Mouse (Mus musculus): Measurements from ENCODE around the gene Scg2.

Gene Scg2

DNA sequence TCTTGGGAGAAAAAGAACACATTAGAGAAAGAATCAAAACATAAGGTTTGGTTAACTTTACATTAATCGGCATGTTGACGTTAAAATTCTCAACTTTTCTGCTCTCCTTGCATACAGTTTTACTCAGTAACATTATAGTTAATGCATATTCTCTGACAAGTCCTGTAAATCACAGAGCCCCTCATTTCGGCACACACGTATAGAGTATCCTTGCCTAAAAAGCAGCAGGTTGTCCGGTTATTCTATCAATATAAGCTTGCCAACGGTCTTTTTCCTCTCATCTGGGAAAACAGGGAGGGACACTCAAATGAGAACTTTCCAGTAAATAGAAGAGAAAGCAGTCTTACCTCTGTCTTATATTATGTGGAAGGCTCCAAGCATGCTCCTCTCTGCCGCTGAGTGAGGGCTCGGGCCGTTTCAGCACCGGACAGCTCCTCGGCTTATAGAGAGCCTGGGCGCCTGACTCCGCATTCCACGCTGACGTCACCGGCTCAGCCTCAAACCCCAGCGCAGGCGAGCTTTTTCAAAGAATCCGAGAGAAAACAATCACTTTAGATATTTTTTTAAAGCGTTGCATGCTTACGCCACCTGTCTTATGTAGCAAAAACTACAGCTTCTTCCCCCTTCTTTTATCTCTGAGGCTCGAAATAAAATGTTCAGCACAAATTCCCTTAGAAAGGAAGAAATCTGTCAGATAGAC is at the start of gene Scg2:
Gene Scg2, minus strand, starts transcription at position 512 of the 700 bp plus-strand sequence.
- peak; percentile 25 for DNase-seq

DNA sequence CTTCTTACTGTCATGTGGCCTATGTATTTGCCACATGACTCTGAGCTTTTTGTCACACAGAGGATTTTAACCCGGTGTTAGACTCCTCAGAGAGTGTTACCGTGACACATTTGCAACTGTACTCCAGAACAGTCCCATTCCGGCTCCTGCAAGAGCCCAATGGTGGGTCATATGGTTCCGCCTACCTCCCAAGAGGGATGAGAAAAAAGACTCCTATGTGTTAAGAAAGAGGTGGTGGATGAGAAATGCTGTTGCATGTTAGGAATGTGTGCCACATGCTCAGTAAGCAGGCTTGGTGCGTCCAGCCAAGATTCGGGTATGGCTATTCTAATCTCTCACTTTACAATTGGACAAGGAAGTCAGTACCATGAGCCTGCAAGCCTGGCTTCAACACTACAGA is 45.6 kb upstream of the Scg2 start:
- DNase-seq, result no peak

- DNase-seq, result no peak
Observed at GRCm38 (mm10) chr1:79470856-79471255, 30.9 kb upstream of the Scg2 start.

GRCm38 (mm10) chr1:79469871-79470270 is 30.0 kb upstream of the Scg2 start:
- no peak for DNase-seq

DNA sequence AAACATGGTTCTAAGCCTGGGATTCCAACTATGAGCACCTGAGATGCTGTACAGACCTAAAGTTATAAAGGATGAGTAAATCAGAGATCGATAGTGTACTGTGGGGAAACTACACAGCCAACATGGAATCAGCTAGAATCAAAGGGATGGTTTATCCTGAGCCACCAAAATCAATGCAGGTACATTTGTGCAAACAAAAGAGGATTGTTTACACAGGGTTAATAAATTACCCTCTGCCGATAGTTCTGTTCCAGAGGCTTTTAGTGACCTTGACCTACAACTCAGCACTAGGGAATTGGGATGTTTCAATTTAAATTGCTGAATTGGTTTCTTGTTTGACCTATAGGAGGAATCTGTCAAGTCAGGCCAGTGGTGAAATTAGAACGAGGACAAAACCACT is 26.7 kb upstream of the Scg2 start:
- no peak for DNase-seq

- DNase-seq, result no peak
Observed at GRCm38 (mm10) chr1:79458558-79458957, 18.6 kb upstream of the Scg2 start.

DNA sequence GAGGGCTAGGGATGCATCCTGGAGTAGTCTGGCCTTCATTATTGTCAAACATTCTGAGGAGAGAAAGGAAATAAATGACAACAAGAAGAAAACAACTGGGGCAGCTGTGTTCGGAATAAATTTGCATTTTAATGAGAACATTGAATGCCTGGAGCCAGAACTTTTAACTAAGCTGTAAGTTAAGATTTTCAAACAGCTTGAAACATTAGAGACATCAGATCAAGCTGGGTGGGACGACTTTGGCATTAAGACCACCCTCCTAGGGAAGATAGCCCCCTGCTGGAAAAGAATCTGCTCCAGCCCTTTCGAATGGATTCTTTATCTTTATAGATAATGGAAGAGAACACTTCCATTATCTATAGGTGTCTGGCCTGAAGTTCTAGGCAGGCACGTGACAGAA is 14.2 kb upstream of the Scg2 start:
- no peak for DNase-seq

- no peak for DNase-seq
Observed at GRCm38 (mm10) chr1:79452339-79452738, 12.4 kb upstream of the Scg2 start.

DNA sequence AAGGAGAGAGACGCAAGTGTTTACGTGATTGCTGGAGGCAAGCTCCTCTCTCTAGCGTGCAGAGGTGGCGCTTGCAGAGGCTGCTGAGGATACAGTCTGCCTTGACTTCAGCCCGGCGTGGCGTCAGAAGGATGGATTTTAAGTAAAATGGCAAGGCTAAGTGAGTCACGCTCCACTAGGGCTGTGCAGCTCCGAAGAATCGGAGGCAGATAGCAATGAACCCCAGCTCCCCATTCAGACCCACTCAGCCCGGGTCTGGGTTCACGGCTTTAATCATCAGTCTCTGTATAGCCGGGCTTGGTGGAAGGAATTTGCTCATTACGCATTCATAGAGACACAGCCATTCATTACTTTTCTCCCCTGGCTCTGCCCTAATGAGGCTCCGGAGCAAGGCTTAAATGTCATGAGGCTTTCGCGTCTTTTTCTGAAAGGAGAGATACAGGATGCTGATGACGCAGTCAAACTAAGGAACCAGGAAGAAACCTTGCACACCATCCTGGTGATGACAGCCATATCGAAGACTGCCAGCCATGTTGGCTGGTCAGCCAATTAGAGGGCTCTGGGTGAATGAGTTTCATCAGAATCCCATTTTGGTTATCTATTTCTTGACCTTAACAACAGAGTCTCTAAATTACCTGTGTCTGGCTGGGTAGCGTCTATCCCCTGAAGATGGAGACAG is 10.6 kb upstream of the Scg2 start:
- no peak for DNase-seq

DNA sequence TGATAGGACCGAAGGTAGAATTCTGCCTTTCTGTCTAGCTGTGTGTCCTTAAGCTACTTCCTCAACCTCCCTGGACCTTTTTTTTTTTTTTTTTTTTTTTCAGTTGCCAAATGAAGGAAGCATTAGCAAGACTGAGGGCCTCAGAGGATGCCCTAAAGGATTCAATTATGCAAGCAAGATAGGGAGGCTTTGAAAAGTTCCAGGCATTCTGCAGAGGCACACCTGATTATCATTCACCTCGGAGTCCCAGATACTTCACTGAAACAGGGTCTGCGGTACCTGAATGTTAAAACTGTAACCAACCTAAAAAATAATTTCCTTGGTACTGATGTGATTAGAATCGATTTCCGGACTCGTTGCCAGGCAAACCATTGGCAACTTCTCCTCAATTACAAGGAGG is 10.0 kb upstream of the Scg2 start:
- DNase-seq, result no peak

GRCm38 (mm10) chr1:79445586-79445985 is 5.7 kb upstream of the Scg2 start:
- DNase-seq, result no peak

DNA sequence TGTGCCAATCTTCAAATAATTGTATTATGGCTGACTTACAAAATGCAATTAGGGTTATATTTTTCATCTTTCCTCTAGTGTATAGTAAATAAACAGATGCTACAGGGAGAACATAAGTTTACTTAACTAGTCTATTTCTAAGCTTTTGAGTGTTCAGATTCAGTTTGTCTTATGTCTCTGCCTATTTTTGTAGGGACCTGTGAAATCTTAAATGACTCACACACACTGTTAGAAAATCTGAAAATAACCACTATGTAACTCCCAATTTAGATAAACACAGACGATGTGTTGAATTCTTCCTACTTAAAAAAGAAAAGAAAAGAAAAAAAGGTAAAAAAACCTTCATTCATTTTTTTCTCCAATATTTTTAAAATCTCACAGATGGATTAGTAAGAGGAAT is 2.2 kb downstream of the Scg2 start:
- no peak for DNase-seq

DNA sequence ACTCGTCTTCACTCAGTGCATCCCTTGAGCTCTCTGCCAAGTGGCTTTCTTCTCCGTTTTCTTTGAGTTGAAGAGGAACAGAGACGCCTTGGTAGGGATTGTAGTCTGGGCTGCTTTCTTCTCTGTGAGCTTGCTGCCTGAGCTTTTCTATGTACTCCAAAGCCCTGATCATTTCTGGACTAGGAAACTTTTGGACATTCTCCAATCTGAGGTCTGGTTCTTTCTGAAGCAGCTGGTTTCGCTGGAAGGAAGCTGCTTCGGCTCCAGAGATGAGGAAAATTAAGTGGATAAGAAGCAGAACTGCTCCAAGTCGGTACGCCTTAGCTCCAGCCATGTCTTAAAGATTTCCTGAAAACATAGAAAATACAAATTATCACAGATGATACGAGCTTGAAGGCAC is 3.2 kb downstream of the Scg2 start:
- no peak for DNase-seq

DNA sequence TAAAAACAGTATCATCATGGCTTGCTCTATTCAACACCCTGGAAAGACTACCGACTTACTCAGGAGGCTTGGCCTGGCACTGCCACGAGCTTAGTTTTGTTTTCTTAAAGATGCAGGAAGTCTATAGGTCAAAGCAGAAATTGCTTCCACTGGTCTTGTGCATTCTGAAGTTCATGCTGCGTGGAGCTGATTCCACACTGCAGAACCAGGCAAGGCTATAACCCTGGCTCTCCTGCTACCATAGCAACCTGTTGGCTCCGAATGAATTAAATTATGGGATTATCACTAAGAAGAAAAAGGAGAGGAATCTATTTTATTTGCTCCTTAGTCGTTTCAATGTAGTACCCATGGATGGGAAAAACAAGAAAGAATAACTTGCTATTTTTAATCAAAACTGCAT is 10.9 kb downstream of the Scg2 start:
- DNase-seq, result no peak

GRCm38 (mm10) chr1:79415496-79415895 is 24.4 kb downstream of the Scg2 start:
- no peak for DNase-seq

DNA sequence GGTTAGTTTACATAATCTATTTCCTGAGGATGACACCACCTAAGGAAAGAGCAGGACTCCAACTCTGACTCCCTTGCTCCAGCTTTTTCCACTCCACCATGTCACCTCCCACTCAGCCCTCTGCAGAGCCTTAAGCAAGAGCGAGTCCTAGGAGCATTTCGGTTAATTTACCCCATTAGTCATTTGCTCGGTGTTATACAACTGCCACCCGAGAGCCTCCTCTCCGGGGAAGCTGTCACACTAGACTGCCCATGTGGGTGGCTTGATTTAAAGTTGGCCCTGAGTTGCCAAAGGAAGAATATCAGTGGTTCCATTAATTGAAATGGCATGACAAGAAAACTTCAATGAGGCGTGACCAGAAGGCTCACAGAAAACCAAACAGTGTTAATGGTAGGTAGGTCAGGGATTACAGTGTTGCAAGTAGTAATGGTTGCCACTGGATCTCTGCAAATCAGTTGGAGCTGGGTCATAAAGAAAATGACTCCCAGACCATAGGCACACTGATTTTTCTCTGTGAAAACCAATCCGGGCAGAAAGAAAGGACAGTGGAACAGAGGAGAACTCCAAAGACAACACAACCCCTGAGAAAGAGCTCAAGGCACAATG is 33.5 kb downstream of the Scg2 start:
- no peak for DNase-seq

- no peak for DNase-seq
Observed at GRCm38 (mm10) chr1:79401090-79402012, 38.6 kb downstream of the Scg2 start.

GRCm38 (mm10) chr1:79400284-79400683 is 39.6 kb downstream of the Scg2 start:
- no peak for DNase-seq
